Mouse (Mus musculus): Measurements from ENCODE around the gene Use1.

The Use1 gene

DNA sequence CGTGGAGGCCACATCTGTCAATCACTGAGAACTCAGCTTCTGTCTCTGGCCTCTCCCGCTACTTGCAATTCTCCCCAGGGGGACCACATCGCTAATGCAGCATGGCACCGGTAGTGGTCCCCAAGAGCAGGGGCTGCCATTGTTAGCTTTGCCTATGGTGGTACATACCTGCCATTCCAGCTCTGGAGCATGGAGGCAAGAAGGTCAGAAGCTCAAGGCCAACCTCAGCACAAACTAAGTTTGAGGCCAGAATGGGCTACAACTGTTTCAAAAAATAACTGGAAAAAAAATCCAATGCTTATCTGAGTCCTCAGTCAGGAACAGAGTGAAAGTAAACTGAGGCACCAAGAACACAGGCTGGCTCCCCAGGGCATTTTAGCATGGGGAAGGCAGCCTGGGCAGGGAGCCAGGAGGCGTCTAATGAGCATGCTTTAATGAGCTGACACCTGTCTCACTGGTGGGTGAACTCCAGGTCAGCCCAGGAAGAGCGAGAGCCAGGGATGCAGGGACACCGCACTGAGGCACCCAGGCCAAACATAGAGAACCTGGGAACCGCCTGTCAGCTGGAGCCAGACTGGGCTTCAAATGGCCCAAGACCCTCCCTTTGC, 9.9 kb downstream of the Use1 start:
- peak; percentile 64 for DNase-seq (ENCODE audit: low spot score)

DNA sequence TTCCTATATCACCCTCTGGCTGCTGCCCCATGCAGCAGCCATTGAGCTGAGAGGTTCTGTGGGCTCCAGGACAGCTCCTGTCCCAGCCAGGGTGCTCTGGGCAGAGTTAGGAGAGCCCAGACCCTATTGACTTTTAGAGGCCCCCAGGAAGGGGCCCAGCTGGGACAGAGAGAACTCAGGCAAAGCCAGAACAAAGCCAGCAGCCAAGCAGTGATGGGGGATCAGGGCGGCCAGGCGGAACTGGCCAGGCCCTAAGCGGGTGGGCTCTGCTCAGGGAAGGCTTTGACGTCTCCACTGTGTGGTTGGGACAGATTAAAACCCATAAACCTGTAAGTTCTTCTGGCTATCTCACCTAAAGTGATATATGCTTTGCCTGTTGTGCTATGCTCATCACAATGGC, 12.4 kb downstream of the Use1 start:
- no peak for DNase-seq (ENCODE audit: low spot score)

DNA sequence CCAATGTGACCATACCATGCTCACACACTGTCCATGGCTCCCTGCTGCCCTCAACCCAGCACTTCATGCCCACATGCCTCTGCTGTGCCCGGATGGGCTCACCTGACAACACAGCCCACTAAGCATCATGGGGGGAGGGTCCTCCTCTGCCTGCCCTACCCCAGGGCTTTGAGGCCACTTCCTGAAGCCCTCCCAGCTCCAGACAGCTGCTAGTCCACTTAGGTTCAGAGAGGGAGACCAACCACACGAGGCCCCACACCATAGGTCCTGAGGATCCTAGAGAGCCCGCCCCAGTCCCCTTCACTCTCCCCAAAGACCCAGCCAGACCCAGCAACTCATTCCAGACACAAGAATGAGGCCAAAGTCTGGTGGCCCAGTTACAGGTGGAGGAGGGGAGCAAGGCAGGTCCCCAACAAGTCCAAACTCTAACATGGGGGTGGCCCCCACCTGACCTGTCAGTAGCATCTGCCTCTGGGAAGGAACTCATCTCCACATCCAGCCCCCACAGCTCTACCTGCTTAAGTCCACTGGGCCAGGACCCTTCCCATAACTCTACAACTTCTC, 12.9 kb downstream of the Use1 start:
- no peak for DNase-seq (ENCODE audit: low spot score)

DNA sequence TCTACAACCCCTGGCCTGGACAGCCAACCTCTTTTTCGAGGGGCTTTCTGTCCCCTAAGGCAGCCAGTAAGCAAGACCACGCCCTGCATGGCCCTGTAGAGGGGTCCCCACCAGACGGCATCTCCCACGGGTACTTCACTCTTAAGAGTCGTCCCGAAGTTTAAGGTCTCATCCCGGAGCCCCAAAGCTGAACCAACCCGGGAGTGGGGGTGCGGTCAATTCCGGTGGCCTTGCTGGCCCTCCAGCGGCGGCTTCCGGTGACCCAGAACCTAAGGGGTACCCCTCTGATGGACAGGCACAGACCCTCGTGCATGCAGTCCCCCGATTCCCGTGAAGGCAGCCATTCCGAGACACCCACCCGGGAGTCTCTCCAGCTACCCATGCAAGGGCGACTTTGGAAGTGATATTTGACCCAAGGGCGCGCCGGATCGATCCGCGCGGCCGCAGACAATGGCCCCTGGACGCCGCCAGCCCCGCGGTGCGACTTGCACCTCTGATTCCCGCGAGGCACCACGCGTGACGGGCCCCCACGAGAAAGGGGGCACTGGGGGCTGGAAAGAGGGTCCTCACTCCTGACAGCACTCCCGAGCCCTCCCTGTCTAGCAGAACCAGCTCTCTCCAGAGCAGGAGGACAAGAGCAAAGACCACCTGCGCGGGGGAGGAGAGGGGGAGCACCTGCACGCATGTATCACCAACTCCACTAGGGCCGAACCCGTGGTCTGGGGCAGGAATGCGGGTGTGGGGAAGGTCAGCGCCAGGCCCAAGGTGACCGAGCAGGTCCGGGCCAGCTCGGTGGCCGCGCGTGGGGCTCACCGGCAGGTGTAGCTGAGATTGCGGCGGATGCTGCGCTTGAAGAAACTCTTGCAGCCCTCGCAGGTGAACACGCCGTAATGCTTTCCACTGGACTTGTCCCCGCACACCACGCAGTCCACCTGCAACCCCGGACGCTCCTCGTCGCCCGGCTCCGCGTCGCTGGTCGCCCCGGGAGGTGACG, 13.8 kb downstream of the Use1 start:
- DNase-seq (ENCODE audit: low spot score) = no peak

DNA sequence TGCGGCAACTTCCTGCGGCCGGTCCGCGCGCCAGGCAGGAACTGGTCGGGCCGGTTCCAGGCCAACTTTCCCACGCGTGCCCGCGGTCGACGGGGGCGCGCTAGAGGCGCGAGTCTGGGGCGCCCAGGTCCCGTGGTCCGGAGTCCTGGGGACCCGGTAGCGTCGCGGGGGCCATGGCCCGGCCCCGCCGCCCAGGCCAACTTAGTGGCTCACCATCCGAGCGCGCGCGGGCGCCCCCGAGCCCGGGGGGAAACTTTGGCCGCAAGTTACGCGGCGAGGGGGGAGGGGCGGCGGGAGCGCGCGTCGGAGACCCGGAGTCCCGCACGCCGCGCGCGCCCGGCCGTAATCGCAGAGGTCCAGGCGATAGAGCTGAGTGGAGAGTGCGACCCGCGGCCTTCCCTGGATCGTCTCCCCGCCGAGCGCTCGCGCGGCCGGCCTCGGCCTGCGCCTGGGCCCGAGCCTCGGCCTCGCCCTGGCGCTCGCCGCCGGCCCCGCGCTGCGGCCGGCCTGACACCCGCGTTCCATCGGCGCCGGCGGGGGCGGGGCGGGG, 14.8 kb downstream of the Use1 start, which contains the start of gene Nr2f6:
TSS of gene Nr2f6 (minus strand) at position 540 of the 550 bp plus-strand sequence.
- peak; percentile 76 for DNase-seq (ENCODE audit: low spot score)

DNA sequence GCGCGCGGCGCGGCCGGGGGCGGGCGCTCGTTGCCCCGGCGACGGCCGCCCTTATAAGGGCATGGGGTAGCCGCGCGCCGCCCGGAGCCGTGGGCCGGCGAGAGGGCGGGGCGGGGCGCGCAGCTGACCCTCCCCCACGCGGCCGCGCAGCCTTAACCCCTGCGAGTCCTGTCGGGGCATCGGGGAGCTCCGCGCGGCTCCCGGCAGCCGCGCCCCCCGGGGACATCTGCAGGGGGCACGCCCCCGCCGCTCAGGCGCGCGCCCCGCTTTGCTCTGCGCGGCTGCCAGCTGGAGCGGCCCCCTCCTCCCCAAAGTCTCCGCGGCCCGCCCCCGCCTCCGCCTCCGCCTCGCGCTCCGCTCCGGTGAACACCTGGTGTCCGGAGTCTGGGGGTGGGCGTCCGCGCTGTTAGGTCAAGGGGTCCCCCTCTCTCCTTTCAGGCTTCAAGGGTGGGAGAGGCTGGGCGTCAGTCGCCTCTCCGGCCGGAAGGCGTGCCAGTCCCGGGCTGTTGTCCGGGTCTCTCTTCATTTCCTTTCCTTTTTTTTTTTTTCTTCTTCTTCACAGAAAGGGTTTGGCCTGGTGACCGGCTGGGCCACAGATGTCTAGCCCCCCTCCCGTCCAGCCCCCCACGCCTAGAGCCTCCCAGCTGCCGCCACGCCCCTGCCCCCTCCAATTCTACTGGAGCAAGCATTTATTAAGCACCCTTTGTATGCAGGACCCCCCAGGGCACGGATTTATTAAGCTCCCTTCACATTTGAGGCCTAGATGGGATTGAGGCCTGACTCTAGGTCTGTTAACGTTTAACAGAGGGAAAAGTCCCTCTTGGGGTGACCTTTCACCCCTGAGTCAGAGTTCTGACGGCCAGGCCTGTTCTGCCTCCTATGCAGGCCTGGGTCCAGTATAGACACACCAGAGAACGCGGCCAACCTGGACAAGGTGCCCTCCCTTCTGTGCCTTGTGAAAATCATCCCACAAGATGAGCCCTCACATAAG, 15.6 kb downstream of the Use1 start:
- peak; percentile 89 for DNase-seq (ENCODE audit: low spot score)

DNA sequence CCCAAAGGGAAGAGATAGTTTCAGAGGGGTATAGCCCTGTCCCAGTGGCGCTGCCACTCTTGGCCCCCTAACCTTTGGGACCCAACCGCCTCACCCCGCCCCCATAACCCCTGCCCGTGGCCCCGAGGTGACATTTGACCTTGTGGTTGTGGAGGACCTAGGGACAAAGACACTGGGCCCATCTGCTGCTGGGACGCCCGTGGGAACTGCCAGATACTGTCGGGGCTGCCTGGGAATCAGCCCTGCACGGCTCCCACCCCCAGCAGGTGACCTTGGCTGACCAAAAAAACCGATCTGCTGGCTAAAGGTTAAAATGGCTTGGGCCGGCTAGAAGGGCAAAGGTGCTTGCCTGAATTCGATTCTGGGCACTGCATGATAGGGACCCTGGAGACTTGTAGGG, 16.7 kb downstream of the Use1 start:
- no peak for DNase-seq (ENCODE audit: low spot score)

- no peak for DNase-seq (ENCODE audit: low spot score)
Measured at GRCm38 (mm10) chr8:71383860-71384259, 17.2 kb downstream of the Use1 start.

DNA sequence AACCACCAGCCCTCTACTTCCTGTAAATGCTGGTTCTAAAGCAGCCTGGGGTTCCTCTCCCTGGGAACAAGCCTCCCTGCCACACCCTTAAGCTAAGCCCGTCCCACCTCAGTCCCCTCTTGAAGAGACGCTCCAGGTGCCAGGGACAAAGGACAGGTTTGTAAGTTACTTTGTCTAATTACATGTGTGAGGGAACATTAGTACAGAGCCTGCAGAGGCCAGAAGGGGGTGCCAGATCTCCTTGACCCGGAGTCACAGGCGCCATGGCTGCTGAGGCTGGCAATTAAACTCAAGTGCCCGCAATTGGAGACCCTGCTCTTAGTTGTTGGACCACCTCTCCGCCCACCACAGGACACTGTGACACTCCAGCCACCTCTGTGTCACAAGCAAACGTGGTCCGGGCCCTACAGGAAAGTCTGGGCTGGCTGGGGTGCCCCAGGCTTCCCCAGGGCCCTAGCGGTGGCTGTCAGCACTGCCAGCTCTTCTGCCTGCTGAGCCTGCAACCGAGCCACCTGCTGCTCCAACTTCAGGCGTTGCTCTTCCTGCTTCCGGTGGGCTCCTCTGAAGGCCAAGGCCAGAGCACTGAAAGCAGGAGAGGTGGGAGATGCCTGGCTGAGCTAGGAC, 18.7 kb downstream of the Use1 start:
- no peak for DNase-seq (ENCODE audit: low spot score)

GRCm38 (mm10) chr8:71388267-71388666, 21.6 kb downstream of the Use1 start:
- DNase-seq (ENCODE audit: low spot score) = no peak

DNA sequence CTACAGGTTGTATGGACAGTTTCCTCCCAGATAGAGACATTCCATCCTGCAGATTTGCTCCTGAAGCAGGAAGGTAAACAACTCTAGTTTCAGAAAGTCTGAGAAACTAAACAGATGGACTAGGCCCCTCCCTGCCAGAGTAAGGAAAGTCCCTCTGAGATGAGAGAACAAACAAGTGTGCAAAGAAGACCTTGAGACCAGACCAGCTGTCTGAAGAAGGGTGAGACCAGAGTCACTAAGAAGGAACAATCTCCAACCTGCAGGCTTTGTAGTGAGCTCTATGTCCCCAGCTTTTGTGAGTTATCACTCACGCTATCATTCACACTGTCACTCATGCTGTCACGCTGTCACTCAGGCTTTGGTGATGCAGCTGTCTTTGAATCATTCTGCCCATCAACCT, 25.0 kb downstream of the Use1 start:
- DNase-seq (ENCODE audit: low spot score) = no peak

- DNase-seq (ENCODE audit: low spot score) = no peak
Measured at GRCm38 (mm10) chr8:71392391-71392790, 25.7 kb downstream of the Use1 start.

DNA sequence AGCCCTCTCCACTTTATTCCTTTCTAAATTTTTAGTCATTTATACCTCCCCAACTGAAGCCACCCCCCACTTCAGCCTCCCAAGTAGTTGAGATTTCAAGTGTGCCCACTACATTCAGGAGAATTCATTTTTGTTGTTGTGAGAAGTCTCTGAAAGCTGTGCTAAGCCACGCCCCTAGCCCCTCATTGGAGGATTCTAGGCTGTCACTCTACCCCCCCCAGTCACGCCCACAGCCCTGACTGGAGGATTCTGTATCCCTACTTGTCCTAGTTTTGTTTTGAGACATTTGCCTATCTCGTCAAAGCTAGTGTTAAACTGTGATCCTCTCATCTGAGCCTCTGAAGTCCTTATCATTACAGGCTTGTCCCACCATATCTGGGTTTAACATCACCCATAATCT, 26.2 kb downstream of the Use1 start:
- no peak for DNase-seq (ENCODE audit: low spot score)

- DNase-seq (ENCODE audit: low spot score) = no peak
Measured at GRCm38 (mm10) chr8:71394481-71394880, 27.8 kb downstream of the Use1 start.

DNA sequence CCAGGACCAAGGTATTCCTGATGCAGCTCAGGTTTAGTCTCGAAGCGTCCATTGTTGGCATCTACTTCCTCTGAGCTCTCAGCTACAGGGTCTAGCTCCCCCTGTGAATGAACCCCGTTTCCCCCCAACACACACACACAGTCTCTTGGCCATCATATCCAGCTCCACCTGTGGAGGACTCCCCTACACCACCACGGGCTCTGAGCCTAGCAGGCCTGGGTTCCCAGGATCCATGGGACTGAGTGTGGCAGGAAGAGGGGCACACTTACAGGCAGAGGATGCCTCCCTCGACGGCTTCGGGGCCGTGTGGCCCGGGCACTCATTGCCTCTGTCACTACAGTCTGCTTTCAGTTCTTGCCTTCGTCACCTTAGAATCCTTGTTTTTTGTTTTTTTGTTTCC, 28.4 kb downstream of the Use1 start:
- DNase-seq (ENCODE audit: low spot score) = no peak

DNA sequence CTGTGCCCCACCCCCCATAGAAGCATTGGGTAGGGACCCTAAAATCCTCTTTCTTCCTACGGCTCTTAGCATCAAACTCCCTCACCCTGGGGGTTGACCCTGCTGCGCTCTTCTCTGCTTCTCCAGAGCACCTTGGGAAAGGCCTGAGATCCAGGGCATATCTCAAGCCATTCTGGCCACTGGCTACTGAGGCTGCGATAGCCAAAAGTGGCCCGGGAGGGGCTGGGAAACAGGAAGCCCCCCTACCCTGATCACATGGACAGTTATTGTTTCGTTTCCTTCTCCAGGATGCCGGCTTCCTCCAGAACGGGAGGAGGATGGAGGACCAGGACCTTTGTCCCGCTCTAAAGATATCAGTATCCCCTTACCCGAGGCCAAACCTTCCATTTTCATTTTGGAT, 29.0 kb downstream of the Use1 start, which contains the start of gene Ushbp1:
TSS of gene Ushbp1 (minus strand) at position 174 of the 400 bp plus-strand sequence.
- no peak for DNase-seq (ENCODE audit: low spot score)

DNA sequence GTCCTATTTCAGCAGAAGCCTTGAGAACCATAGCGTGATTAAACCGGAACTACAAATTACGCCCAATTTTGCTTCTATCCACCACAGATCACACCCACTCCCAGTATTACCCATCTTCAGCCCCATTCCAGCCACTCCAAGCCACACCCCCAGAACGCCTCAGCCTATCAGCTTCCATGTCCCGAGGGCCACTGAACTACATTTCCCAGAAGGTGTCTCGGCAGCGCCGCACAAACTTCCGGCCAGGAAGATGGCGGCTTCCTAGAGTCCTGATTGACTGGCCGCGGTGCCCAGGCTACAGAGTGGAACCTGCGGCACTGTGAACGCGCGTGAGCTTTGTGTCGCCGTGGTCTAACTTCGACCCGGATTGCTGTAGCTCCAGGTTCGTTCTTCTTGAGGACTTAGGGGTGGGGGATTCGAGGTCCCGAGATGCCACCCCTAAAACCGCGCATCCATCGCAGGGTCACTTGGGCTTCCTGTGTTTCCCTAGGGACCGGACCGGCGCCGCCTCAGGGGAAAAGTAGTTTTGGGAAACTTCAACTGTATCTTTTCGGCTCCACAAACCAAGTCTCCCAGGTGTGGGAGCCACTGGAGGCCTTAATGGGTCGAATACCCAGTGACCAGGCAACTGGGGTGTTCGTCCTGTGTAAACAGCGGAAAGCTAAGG, 30.1 kb downstream of the Use1 start, which contains the start of gene Babam1:
TSS of gene Babam1 (plus strand) at position 223 of the 667 bp plus-strand sequence.
- peak; percentile 95 for DNase-seq (ENCODE audit: low spot score)

DNA sequence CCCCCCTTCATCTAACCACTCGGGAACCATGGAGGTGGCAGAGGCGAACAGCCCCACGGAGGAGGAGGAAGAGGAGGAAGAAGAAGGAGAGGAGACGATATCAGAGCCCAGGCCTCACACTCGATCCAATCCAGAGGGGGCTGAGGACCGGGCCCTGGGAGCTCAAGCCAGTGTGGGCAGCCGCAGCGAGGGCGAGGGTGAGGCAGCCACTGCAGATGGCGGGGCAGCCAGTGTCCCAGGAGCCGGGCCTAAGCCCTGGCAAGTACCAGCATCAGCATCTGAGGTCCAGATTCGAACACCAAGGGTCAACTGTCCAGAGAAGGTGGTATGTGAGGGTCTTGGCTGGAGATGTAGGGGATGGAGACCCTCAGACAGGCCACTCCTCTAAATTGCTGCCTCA, 31.1 kb downstream of the Use1 start:
- DNase-seq (ENCODE audit: low spot score) = no peak

DNA sequence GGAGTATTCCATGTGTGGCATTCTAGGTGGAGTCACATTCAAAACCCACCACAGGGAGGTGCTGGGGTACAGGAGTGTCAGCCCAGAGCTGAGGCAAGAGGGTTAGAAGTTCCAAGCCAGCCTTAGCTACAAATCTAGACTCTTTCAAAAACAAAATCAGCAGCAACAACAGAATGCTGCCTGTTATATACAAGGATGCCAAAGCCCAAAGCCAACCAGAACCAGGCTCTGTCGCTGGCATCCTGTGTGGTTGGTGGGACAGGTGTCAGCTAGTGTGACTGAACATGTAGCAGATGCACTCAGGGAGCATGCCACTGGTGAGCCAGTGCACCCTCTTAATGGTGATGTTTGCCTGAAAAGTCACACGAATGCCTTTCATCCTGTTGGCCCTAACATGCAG, 34.2 kb downstream of the Use1 start:
- DNase-seq (ENCODE audit: low spot score) = no peak

GRCm38 (mm10) chr8:71401454-71401853, 34.8 kb downstream of the Use1 start:
- no peak for DNase-seq (ENCODE audit: low spot score)
